ENCODE assay signal across 8 mouse cellular contexts in genomic region chr7:28811228-28811627, GRCm38 (mm10). TPM values are rescaled to one million over a fixed set of nuclear protein-coding genes. Genes with fewer than 3 reads are reported as not detected.
A peak's percentile ranks its signal among the peaks of the same experiment; 100 is the strongest.
DNase-seq lines count a peak whose midpoint lies in the region; ATAC-seq and TF ChIP-seq lines count a peak whose summit lies in the region.

No protein-coding gene starts in this region.

- 0 out of 2 replicates have a peak, but pooled peaks have one; percentile 17 for TF ChIP-seq EP300 in lung, postnatal 0 days (IDR thresholded peaks at IDR 0.05)

- H3K36me3 ChIP-seq in forebrain, embryonic 15.5 days = peaks cover 38% of the 10 kb centered on the region
- H3K36me3 ChIP-seq in lung, postnatal 0 days (ENCODE audit: insufficient read depth, low read length) = peaks cover 29% of the 10 kb centered on the region

- TF ChIP-seq CTCF in lung, postnatal 0 days (IDR thresholded peaks at IDR 0.05) = no peak

- peak overlapping the region; percentile 99 for H3K27ac ChIP-seq in forebrain, embryonic 15.5 days (replicated peaks)
- peak overlapping the region; percentile 95 for H3K27ac ChIP-seq in lung, postnatal 0 days (ENCODE audit: low read length)

- H3K4me3 ChIP-seq in forebrain, embryonic 15.5 days = peak overlapping the region; percentile 81
- peak overlapping the region; percentile 75 for H3K4me3 ChIP-seq in lung, postnatal 0 days (ENCODE audit: low read depth, low read length)

- 1% methylated on average over 39 of the region's 40 CpGs for WGBS in forebrain, embryonic 15.5 days
- WGBS in lung, postnatal 0 days = under 1% methylated on average over 39 of the region's 40 CpGs

- H3K9me3 ChIP-seq in forebrain, embryonic 15.5 days = no peaks in the 10 kb centered on the region
- H3K9me3 ChIP-seq in lung, postnatal 0 days (ENCODE audit: low read length) = no peaks in the 10 kb centered on the region

- peak overlapping the region; percentile 58 for H3K4me2 ChIP-seq in forebrain, embryonic 15.5 days (replicated peaks)
- H3K4me2 ChIP-seq in lung, postnatal 0 days (replicated peaks; ENCODE audit: low read depth, low read length) = peak overlapping the region; percentile 76

- H3K27me3 ChIP-seq in forebrain, embryonic 15.5 days = no peaks in the 10 kb centered on the region
- no peaks in the 10 kb centered on the region for H3K27me3 ChIP-seq in lung, postnatal 0 days (replicated peaks; ENCODE audit: insufficient read depth, low read length)

- peaks cover 42% of the 10 kb centered on the region for H3K4me1 ChIP-seq in forebrain, embryonic 15.5 days
- H3K4me1 ChIP-seq in lung, postnatal 0 days (ENCODE audit: insufficient read depth, low read depth, low read length) = peaks cover 20% of the 10 kb centered on the region; the same call in 1 of the 2 replicates

- peak overlapping the region; percentile 87 for H3K9ac ChIP-seq in forebrain, embryonic 15.5 days (replicated peaks)
- H3K9ac ChIP-seq in lung, postnatal 0 days (replicated peaks; ENCODE audit: low read depth) = peak overlapping the region; percentile 77

- ATAC-seq in forebrain, embryonic 15.5 days (replicated peaks) = peak; percentile 49
- ATAC-seq in lung, postnatal 0 days = peak; percentile 43

- peak; percentile 96 for DNase-seq in ES-CJ7 (ENCODE audit: low read depth, low spot score)
- DNase-seq in c-Kit-positive CD71-positive TER-119-positive erythroid progenitor cells, embryonic 14.5 days (ENCODE audit: low spot score) = peak; percentile 90
- DNase-seq in heart, postnatal 4 days = peak; percentile 97
- peak; percentile 92 for DNase-seq in layer of hippocampus, adult 9-11 months
- DNase-seq in lung, postnatal 0 days (ENCODE audit: low spot score) = peak; percentile 97
- peak; percentile 83 for DNase-seq in retina, adult 2 months (ENCODE audit: low read depth, low spot score)
- peak; percentile 96 for DNase-seq in thymus, postnatal 25 days

RNA-seq across cellular contexts. Expression of gene Hnrnpl, which starts 2.9 kb away (rescaled TPM):
- 231 and 243 TPM in 2 replicates for polyA plus RNA-seq in forebrain, embryonic 15.5 days (2015; fragmentation: Nextera tagmentation; extraction: Ambion mirVana)
- 100 to 1,000 TPM; 549 to 557 TPM for total RNA-seq in heart, postnatal 4 days (2021)
- 151 and 154 TPM in 2 replicates for polyA plus RNA-seq in lung, postnatal 0 days (2015; fragmentation: Nextera tagmentation; extraction: Ambion mirVana)

RNA-seq across cellular contexts. Expression of gene Ech1, which starts 13.8 kb away (rescaled TPM):
- 85.2 and 86.5 TPM in 2 replicates for polyA plus RNA-seq in forebrain, embryonic 15.5 days (2015; fragmentation: Nextera tagmentation; extraction: Ambion mirVana)
- total RNA-seq in heart, postnatal 4 days (2021) = 100 to 1,000 TPM; 647 to 783 TPM
- polyA plus RNA-seq in lung, postnatal 0 days (2015; fragmentation: Nextera tagmentation; extraction: Ambion mirVana) = 287 and 308 TPM in 2 replicates

RNA-seq across cellular contexts. Expression of gene Lgals4, which starts 22.4 kb away (rescaled TPM):
- 4.2 and 4.9 TPM in 2 replicates for polyA plus RNA-seq in forebrain, embryonic 15.5 days (2015; fragmentation: Nextera tagmentation; extraction: Ambion mirVana)
- total RNA-seq in heart, postnatal 4 days (2021) = 10 to 100 TPM; 17.8 to 20.8 TPM
- polyA plus RNA-seq in lung, postnatal 0 days (2015; fragmentation: Nextera tagmentation; extraction: Ambion mirVana) = 14.9 and 15.6 TPM in 2 replicates

RNA-seq across cellular contexts. Expression of gene Rinl, which starts 22.5 kb away (rescaled TPM):
- 1.8 and 2.5 TPM in 2 replicates for polyA plus RNA-seq in forebrain, embryonic 15.5 days (2015; fragmentation: Nextera tagmentation; extraction: Ambion mirVana)
- 1 to 10 TPM; 1.1 to 1.8 TPM for total RNA-seq in heart, postnatal 4 days (2021)
- polyA plus RNA-seq in lung, postnatal 0 days (2015; fragmentation: Nextera tagmentation; extraction: Ambion mirVana) = 10.2 and 12.9 TPM in 2 replicates

RNA-seq across cellular contexts. Expression of gene Nfkbib, which starts 43.9 kb away (rescaled TPM):
- polyA plus RNA-seq in forebrain, embryonic 15.5 days (2015; fragmentation: Nextera tagmentation; extraction: Ambion mirVana) = 59.0 and 62.0 TPM in 2 replicates
- total RNA-seq in heart, postnatal 4 days (2021) = 10 to 100 TPM; 14.4 to 14.5 TPM
- 42.3 and 42.7 TPM in 2 replicates for polyA plus RNA-seq in lung, postnatal 0 days (2015; fragmentation: Nextera tagmentation; extraction: Ambion mirVana)

Comparison
In these comparisons a context has a peak if more than half of its experiments do, and no peak if none do; other contexts are left out.
1. Peak in every context shown above with its lines: DNase-seq, ATAC-seq, H3K4me3 ChIP-seq and H3K27ac ChIP-seq.